Mouse (Mus musculus) kidney, embryonic 14.5 days (tissue): ENCODE measurements at regions not wholly inside any gene's neighbourhood (a gene's known extent, or its start where the extent isn't known, plus 50 kb on each side); places are given as distances from the start of the nearest gene placed in this dataset.

ENCODE experiments used
- ATAC-seq: fragments of 200-750 bp; cut with Nextera tagmentation; 2 replicates; pipeline ENCODE4 v1.8.0; 2017; ENCODE audit warnings: moderate number of reproducible peaks, mild to moderate bottlenecking, moderate TSS enrichment, moderate library complexity; ENCODE audit not compliant: low FRiP score, low TSS enrichment
- H3K27ac ChIP-seq: fragments of 300-500 bp; sonication (generic); 2 replicates; pipeline ENCODE4 v1.5.1; 2014; ENCODE audit warnings: low read depth, mild to moderate bottlenecking, low read length, moderate library complexity, mixed read lengths
- H3K27me3 ChIP-seq: fragments of 300-500 bp; sonication (generic); 2 replicates; pipeline ENCODE4 v1.6.1; 2014; ENCODE audit warnings: mild to moderate bottlenecking, low read length; ENCODE audit not compliant: control insufficient read depth, insufficient read depth
- H3K36me3 ChIP-seq: fragments of 300-500 bp; sonication (generic); 2 replicates; pipeline ENCODE4 v1.6.1; 2014; ENCODE audit warnings: low read length, mixed read lengths; ENCODE audit not compliant: control insufficient read depth, insufficient read depth
- H3K4me1 ChIP-seq: fragments of 300-500 bp; sonication (generic); 2 replicates; pipeline ENCODE4 v1.6.1; 2014; ENCODE audit warnings: low read length, mixed read lengths; ENCODE audit not compliant: control insufficient read depth, insufficient read depth
- H3K4me2 ChIP-seq: fragments of 300-500 bp; sonication (generic); replicated peaks from 2 replicates; pipeline ENCODE4 v1.6.1; 2014; ENCODE audit warnings: low read depth, mild to moderate bottlenecking, low read length
- H3K4me3 ChIP-seq: fragments of 300-500 bp; sonication (generic); 2 replicates; pipeline ENCODE4 v1.5.1; 2014; ENCODE audit warnings: mild to moderate bottlenecking, low read length
- H3K9ac ChIP-seq: fragments of 300-500 bp; sonication (generic); 2 replicates; pipeline ENCODE4 v1.6.1; 2014; ENCODE audit warnings: low read depth, mild to moderate bottlenecking, low read length, moderate library complexity
- H3K9me3 ChIP-seq: fragments of 300-500 bp; sonication (generic); 2 replicates; pipeline ENCODE4 v1.6.1; 2016; ENCODE audit warnings: low read length; ENCODE audit not compliant: control insufficient read depth
- WGBS: fragments of 180-500 bp; shearing (Covaris S2); extraction: QIAGEN DNeasy Blood & Tissue Kit; methylation state at CpG from one replicate; pipeline ENCODE4 v1.1.7; 2014; 5-methylcytosine and 5-hydroxymethylcytosine counted together

GRCm38 (mm10) chr15:87922091-87922490 lies 378.0 kb downstream of the Fam19a5 start:
- Histone ChIP-seq H3K4me2 (no peak overlapping the region), H3K27ac (no peak overlapping the region), H3K4me3 (no peak overlapping the region), H3K4me1 (no peaks in the 10 kb centered on the region), H3K27me3 (no peaks in the 10 kb centered on the region), H3K9me3 (no peaks in the 10 kb centered on the region), H3K36me3 (no peaks in the 10 kb centered on the region), H3K9ac (no peak overlapping the region)
- no peak for ATAC-seq
- WGBS, result 82% methylated on average over 9 of the region's 9 CpGs

- Histone ChIP-seq H3K4me2 (no peak overlapping the region), H3K4me1 (no peaks in the 10 kb centered on the region), H3K9me3 (no peaks in the 10 kb centered on the region), H3K27ac (no peak overlapping the region), H3K36me3 (no peaks in the 10 kb centered on the region), H3K27me3 (no peaks in the 10 kb centered on the region), H3K4me3 (no peak overlapping the region), H3K9ac (no peak overlapping the region)
- no peak for ATAC-seq
- WGBS, result 79% methylated on average over 4 of the region's 4 CpGs
These were observed 378.8 kb downstream of the Fam19a5 start for GRCm38 (mm10) chr15:87922781-87923446.

- H3K27me3 ChIP-seq, result no peaks in the 10 kb centered on the region
- 40% methylated on average over 9 of the region's 9 CpGs for WGBS
- H3K4me1 ChIP-seq, result no peaks in the 10 kb centered on the region
- H3K27ac ChIP-seq, result no peak overlapping the region
- no peak overlapping the region for H3K4me3 ChIP-seq
- no peak overlapping the region for H3K9ac ChIP-seq
- H3K36me3 ChIP-seq, result no peaks in the 10 kb centered on the region
- no peaks in the 10 kb centered on the region for H3K9me3 ChIP-seq
- H3K4me2 ChIP-seq, result no peak overlapping the region
- no peak for ATAC-seq
These were observed 379.8 kb downstream of the Fam19a5 start for GRCm38 (mm10) chr15:87923906-87924305.

GRCm38 (mm10) chr15:87936041-87936440 lies 391.9 kb downstream of the Fam19a5 start:
- WGBS, result 70% methylated on average over 6 of the region's 6 CpGs
- Histone ChIP-seq H3K9me3 (no peaks in the 10 kb centered on the region), H3K27me3 (no peaks in the 10 kb centered on the region), H3K4me1 (no peaks in the 10 kb centered on the region), H3K4me2 (no peak overlapping the region), H3K9ac (no peak overlapping the region), H3K27ac (no peak overlapping the region), H3K4me3 (no peak overlapping the region), H3K36me3 (no peaks in the 10 kb centered on the region)
- no peak for ATAC-seq

- Histone ChIP-seq H3K4me3 (no peak overlapping the region), H3K9ac (no peak overlapping the region), H3K27me3 (no peaks in the 10 kb centered on the region), H3K36me3 (no peaks in the 10 kb centered on the region), H3K4me2 (no peak overlapping the region), H3K27ac (no peak overlapping the region), H3K4me1 (no peaks in the 10 kb centered on the region), H3K9me3 (no peaks in the 10 kb centered on the region)
- WGBS, result 61% methylated on average over 3 of the region's 3 CpGs
- ATAC-seq, result no peak
These were observed 396.7 kb downstream of the Fam19a5 start for GRCm38 (mm10) chr15:87940837-87941236.

GRCm38 (mm10) chr15:87952531-87952930 lies 408.4 kb downstream of the Fam19a5 start:
- ATAC-seq, result no peak
- H3K9ac ChIP-seq, result no peak overlapping the region
- no peak overlapping the region for H3K4me3 ChIP-seq
- no peaks in the 10 kb centered on the region for H3K27me3 ChIP-seq
- no peak overlapping the region for H3K4me2 ChIP-seq
- H3K9me3 ChIP-seq, result no peaks in the 10 kb centered on the region
- H3K36me3 ChIP-seq, result no peaks in the 10 kb centered on the region
- H3K27ac ChIP-seq, result no peak overlapping the region
- 76% methylated on average over 3 of the region's 3 CpGs for WGBS
- no peaks in the 10 kb centered on the region for H3K4me1 ChIP-seq

- H3K36me3 ChIP-seq, result no peaks in the 10 kb centered on the region
- H3K9ac ChIP-seq, result no peak overlapping the region
- H3K4me3 ChIP-seq, result no peak overlapping the region
- no peak overlapping the region for H3K27ac ChIP-seq
- H3K9me3 ChIP-seq, result no peaks in the 10 kb centered on the region
- ATAC-seq, result no peak
- H3K27me3 ChIP-seq, result no peaks in the 10 kb centered on the region
- no peak overlapping the region for H3K4me2 ChIP-seq
- H3K4me1 ChIP-seq, result no peaks in the 10 kb centered on the region
- WGBS, result 37% methylated on average over 5 of the region's 5 CpGs
These were observed 411.7 kb downstream of the Fam19a5 start for GRCm38 (mm10) chr15:87955685-87956256.

- Histone ChIP-seq H3K9ac (no peak overlapping the region), H3K36me3 (no peaks in the 10 kb centered on the region), H3K27me3 (no peaks in the 10 kb centered on the region), H3K4me3 (no peak overlapping the region), H3K4me2 (no peak overlapping the region), H3K4me1 (no peaks in the 10 kb centered on the region), H3K9me3 (no peaks in the 10 kb centered on the region), H3K27ac (no peak overlapping the region)
- no peak for ATAC-seq
- WGBS, result 71% methylated on average over 1 of the region's 1 CpGs
These were observed 414.8 kb downstream of the Fam19a5 start for GRCm38 (mm10) chr15:87958866-87959265.

GRCm38 (mm10) chr15:87972641-87973040 lies 428.5 kb downstream of the Fam19a5 start:
- 80% methylated on average over 6 of the region's 6 CpGs for WGBS
- Histone ChIP-seq H3K27me3 (no peaks in the 10 kb centered on the region), H3K27ac (no peak overlapping the region), H3K9me3 (no peaks in the 10 kb centered on the region), H3K36me3 (no peaks in the 10 kb centered on the region), H3K9ac (no peak overlapping the region), H3K4me3 (no peak overlapping the region), H3K4me1 (no peaks in the 10 kb centered on the region), H3K4me2 (no peak overlapping the region)
- no peak for ATAC-seq
